Comparison of ENCODE assay signal across 34 mouse cellular contexts in the genomic region with DNA sequence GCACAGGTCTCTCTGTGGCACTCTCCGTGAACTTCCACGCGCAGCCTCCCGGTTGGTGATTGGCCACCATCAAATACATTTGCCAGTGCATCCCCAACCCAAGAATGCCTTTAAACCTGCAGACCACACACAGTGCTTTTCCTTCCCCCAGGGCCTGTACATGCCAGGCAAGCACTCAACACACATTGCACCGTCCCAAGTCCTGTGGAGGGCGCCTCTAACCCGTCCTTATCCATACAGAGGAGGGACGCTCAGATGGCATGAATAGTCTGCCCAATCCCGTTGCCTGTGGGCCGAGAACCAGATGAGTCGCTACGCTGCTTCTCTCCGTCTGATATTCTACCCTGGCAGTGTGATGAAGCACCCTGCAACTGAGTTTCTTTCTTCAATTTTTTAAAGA. TPM values are rescaled to one million over a fixed set of nuclear protein-coding genes. Genes with fewer than 3 reads are reported as not detected.
"Had no signal": no experiment of that assay in that cellular context is flagged by ENCODE, and none has a peak within 500 bp of the region (broad histone marks: within the 10 kb centered on the region; RNA-seq: fewer than 3 reads in every experiment).

No protein-coding gene starts in this region.

- H3K27me3 ChIP-seq: heart, embryonic 13.5 days; heart, embryonic 15.5 days; kidney, embryonic 15.5 days; limb, embryonic 12.5 days; liver, embryonic 13.5 days; liver, embryonic 15.5 days had no signal

- H3K9me3 ChIP-seq: heart, embryonic 13.5 days; heart, embryonic 15.5 days; kidney, embryonic 15.5 days; limb, embryonic 10.5 days; limb, embryonic 12.5 days; liver, embryonic 13.5 days; liver, embryonic 15.5 days had no signal

- H3K4me3 ChIP-seq: heart, adult 2 months; heart, embryonic 13.5 days; heart, embryonic 15.5 days; kidney, embryonic 15.5 days; left cerebral cortex, adult 2 months; limb, embryonic 10.5 days; limb, embryonic 12.5 days; liver, embryonic 13.5 days; liver, embryonic 15.5 days had no signal

- H3K27ac ChIP-seq: heart, adult 2 months; heart, embryonic 13.5 days; heart, embryonic 15.5 days; hindbrain, embryonic 14.5 days; kidney, embryonic 15.5 days; kidney, postnatal 0 days; left cerebral cortex, adult 2 months; limb, embryonic 10.5 days; limb, embryonic 12.5 days; liver, embryonic 13.5 days; liver, embryonic 15.5 days had no signal

- H3K4me1 ChIP-seq: kidney, embryonic 15.5 days; limb, embryonic 10.5 days; limb, embryonic 12.5 days; liver, embryonic 13.5 days; liver, embryonic 15.5 days had no signal

- H3K9ac ChIP-seq: heart, embryonic 13.5 days; heart, embryonic 15.5 days; hindbrain, embryonic 14.5 days; kidney, embryonic 15.5 days; limb, embryonic 12.5 days; liver, embryonic 13.5 days; liver, embryonic 15.5 days had no signal

- H3K4me2 ChIP-seq: heart, embryonic 11.5 days; heart, embryonic 13.5 days; heart, embryonic 15.5 days; hindbrain, embryonic 14.5 days; kidney, embryonic 15.5 days; limb, embryonic 12.5 days; liver, embryonic 11.5 days; liver, embryonic 13.5 days; liver, embryonic 15.5 days had no signal

- ATAC-seq: hindbrain, embryonic 16.5 days; intestine, embryonic 16.5 days had no signal

- DNase-seq: gastrocnemius, postnatal 14 days; gastrocnemius, postnatal 36 days; heart, adult 11 months; heart, adult 2 months; heart, postnatal 14 days; heart, postnatal 36 days; kidney, adult 11 months; kidney, adult 2 months; kidney, adult 9 months; kidney, postnatal 14 days; kidney, postnatal 36 days; layer of hippocampus, adult 9-11 months; liver; liver, embryonic 13.5 days had no signal

RNA-seq across cellular contexts. Expression of a gene that starts 35.7 kb away (rescaled TPM):
- total RNA-seq: heart, adult 2 months; heart, postnatal 14 days; heart, postnatal 36 days; layer of hippocampus, adult 18-20 months; layer of hippocampus, adult 8-10 months; layer of hippocampus, postnatal 25 days; left cerebral cortex, adult 2 months; left cerebral cortex, postnatal 14 days; left cerebral cortex, postnatal 36 days had no signal
- polyA plus RNA-seq: gonadal fat pad, adult 2 months; heart, adult 2 months; kidney, adult 2 months; kidney, postnatal 0 days; large intestine, adult 2 months had no signal
